Mouse (Mus musculus) heart, embryonic 11.5 days (tissue): ENCODE results near the gene G0s2. TPM values are rescaled to one million over a fixed set of nuclear protein-coding genes. Genes with fewer than 3 reads are reported as not detected.

Source experiments
- ATAC-seq: fragments of 200-750 bp; cut with Nextera tagmentation; replicated peaks from 2 replicates; pipeline ENCODE4 v1.8.0; 2017; ENCODE audit warnings: moderate library complexity; ENCODE audit not compliant: insufficient number of reproducible peaks, low FRiP score, low TSS enrichment
- H3K27ac ChIP-seq: fragments of 300-500 bp; sonication (generic); 2 replicates; pipeline ENCODE4 v1.5.1; 2014; ENCODE audit warnings: mild to moderate bottlenecking, low read depth, low read length
- H3K27me3 ChIP-seq: fragments of 300-500 bp; sonication (generic); 2 replicates; pipeline ENCODE4 v1.6.1; 2014; ENCODE audit warnings: mild to moderate bottlenecking, low read length, mixed read lengths; ENCODE audit not compliant: control insufficient read depth, insufficient read depth
- H3K36me3 ChIP-seq: fragments of 300-500 bp; sonication (generic); 2 replicates; pipeline ENCODE4 v1.6.1; 2014; ENCODE audit warnings: mild to moderate bottlenecking, low read length, moderate library complexity, mixed read lengths; ENCODE audit not compliant: control insufficient read depth, insufficient read depth
- H3K4me1 ChIP-seq: fragments of 300-500 bp; sonication (generic); 2 replicates; pipeline ENCODE4 v1.6.1; 2014; ENCODE audit warnings: low read length; ENCODE audit not compliant: control insufficient read depth, insufficient read depth
- H3K4me2 ChIP-seq: fragments of 300-500 bp; sonication (generic); 2 replicates; pipeline ENCODE4 v1.6.1; 2014; ENCODE audit warnings: mild to moderate bottlenecking, moderate library complexity
- H3K4me3 ChIP-seq: fragments of 300-500 bp; sonication (generic); 2 replicates; pipeline ENCODE4 v1.5.1; 2014; ENCODE audit warnings: low read depth, low read length
- H3K9ac ChIP-seq: fragments of 300-500 bp; sonication (generic); 2 replicates; pipeline ENCODE4 v1.6.1; 2014; ENCODE audit warnings: mild to moderate bottlenecking, low read depth, low read length, moderate library complexity
- H3K9me3 ChIP-seq: fragments of 300-500 bp; sonication (generic); replicated peaks from 2 replicates; pipeline ENCODE4 v1.6.1; 2016; ENCODE audit warnings: low read length; ENCODE audit not compliant: control insufficient read depth
- WGBS: fragments of 180-500 bp; shearing (Covaris S2); extraction: QIAGEN DNeasy Blood & Tissue Kit; methylation state at CpG from one replicate; pipeline ENCODE4 v1.1.7; 2014; ENCODE audit not compliant: insufficient replicate concordance; 5-methylcytosine and 5-hydroxymethylcytosine counted together
- polyA plus RNA-seq: library from polyadenylated mRNA; unstranded; fragments of >200 nt; fragmentation: Nextera tagmentation; extraction: Ambion mirVana; gene quantifications from 2 replicates; pipeline ENCODE4 v1.2.1, GENCODE M21; 2014

Gene G0s2
- polyA plus RNA-seq, 1 experiment from 2014 or later = 45.3 TPM

DNA sequence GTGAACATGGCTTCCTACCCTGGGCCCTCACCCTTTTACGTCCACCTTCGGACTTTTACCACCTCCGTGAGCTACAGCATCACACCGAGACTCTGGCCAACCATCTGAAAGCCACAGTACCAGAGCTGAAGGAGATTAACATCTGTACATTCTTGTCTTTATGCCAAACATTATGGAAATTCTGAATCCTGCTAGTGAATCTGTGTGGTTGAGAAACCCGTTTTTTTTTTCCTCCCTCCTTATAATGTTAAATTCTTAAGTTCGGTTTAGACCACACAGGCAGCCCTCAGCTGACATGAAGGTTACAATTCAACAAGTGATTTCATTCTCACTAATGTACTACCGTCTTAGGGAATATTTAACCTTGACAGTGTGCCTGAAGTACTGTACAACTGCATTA, 38.1 kb downstream of the G0s2 start:
- ATAC-seq = no peak
- 85% methylated on average over 7 of the region's 7 CpGs for WGBS
- H3K36me3 ChIP-seq = no peaks in the 10 kb centered on the region
- no peaks in the 10 kb centered on the region for H3K9me3 ChIP-seq
- H3K4me2 ChIP-seq = no peak overlapping the region
- H3K27ac ChIP-seq = no peak overlapping the region
- no peaks in the 10 kb centered on the region for H3K27me3 ChIP-seq
- no peak overlapping the region for H3K9ac ChIP-seq
- H3K4me3 ChIP-seq = no peak overlapping the region
- no peaks in the 10 kb centered on the region for H3K4me1 ChIP-seq

- no peaks in the 10 kb centered on the region for H3K36me3 ChIP-seq
- H3K4me3 ChIP-seq = no peak overlapping the region
- WGBS = 80% methylated on average over 2 of the region's 2 CpGs
- H3K4me2 ChIP-seq = no peak overlapping the region
- no peaks in the 10 kb centered on the region for H3K4me1 ChIP-seq
- H3K9me3 ChIP-seq = no peaks in the 10 kb centered on the region
- no peak for ATAC-seq
- H3K27ac ChIP-seq = no peak overlapping the region
- no peaks in the 10 kb centered on the region for H3K27me3 ChIP-seq
- no peak overlapping the region for H3K9ac ChIP-seq
Measured at GRCm38 (mm10) chr1:193234130-193234645, 38.8 kb downstream of the G0s2 start.

DNA sequence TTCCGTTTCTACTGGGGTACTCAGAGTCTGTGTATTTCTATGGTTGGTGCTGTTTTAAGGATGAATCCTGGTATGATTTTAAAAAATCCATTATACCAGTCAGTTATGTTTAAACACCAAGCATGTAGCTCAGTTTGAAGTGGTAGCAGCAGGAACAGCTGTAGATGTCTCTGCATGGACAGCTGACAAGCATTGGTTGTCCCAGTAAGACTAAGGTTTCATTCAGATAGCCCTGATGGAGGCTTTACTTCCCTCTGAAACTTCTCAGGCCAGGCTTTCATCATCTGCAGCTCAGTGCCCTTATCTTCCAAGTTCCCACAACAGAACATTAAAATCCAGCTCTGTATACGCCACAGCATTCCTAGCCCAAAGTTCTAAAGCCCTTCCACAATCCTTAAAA, 40.3 kb downstream of the G0s2 start:
- no peak for ATAC-seq
- 75% methylated on average over 2 of the region's 2 CpGs for WGBS
- H3K9ac ChIP-seq = no peak overlapping the region

GRCm38 (mm10) chr1:193230935-193231334, 42.1 kb downstream of the G0s2 start:
- ATAC-seq = no peak
- Histone ChIP-seq H3K4me3 (no peak overlapping the region), H3K9me3 (no peaks in the 10 kb centered on the region), H3K4me1 (no peaks in the 10 kb centered on the region), H3K36me3 (no peaks in the 10 kb centered on the region), H3K27ac (no peak overlapping the region), H3K4me2 (no peak overlapping the region), H3K27me3 (no peaks in the 10 kb centered on the region), H3K9ac (no peak overlapping the region)
- WGBS = 48% methylated on average over 5 of the region's 5 CpGs

More for the DNA sequence above, 40.3 kb downstream of the G0s2 start:
- no peaks in the 10 kb centered on the region for H3K4me1 ChIP-seq
- no peak overlapping the region for H3K4me3 ChIP-seq
- H3K27ac ChIP-seq = no peak overlapping the region
- H3K9me3 ChIP-seq = no peaks in the 10 kb centered on the region
- H3K36me3 ChIP-seq = no peaks in the 10 kb centered on the region
- H3K27me3 ChIP-seq = no peaks in the 10 kb centered on the region
- H3K4me2 ChIP-seq = no peak overlapping the region

GRCm38 (mm10) chr1:193230531-193230930, 42.5 kb downstream of the G0s2 start:
- H3K27me3 ChIP-seq = no peaks in the 10 kb centered on the region
- H3K4me3 ChIP-seq = no peak overlapping the region
- no peaks in the 10 kb centered on the region for H3K36me3 ChIP-seq
- no peak overlapping the region for H3K27ac ChIP-seq
- no peak overlapping the region for H3K9ac ChIP-seq
- H3K9me3 ChIP-seq = no peaks in the 10 kb centered on the region
- ATAC-seq = no peak
- WGBS = 62% methylated on average over 3 of the region's 3 CpGs
- H3K4me2 ChIP-seq = no peak overlapping the region
- H3K4me1 ChIP-seq = no peaks in the 10 kb centered on the region

DNA sequence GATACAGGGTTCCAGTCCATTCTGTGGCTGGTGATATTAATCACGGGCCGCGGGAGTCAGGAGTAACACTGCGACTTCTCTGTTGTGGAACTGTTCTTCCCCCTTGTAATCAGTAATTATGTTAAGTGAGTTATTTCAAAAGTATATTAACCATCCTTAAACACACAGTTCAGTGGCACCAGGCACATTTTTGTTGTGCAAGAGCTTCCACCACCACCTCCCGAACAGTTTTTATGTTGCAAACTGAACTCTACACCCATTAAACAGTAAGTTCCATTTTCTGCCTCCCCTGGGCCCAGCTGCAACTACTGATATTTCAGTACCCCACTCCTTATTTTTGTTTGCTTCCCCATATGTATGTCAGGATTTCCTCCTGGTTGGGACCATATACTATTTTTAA, 43.4 kb downstream of the G0s2 start:
- Histone ChIP-seq H3K9ac (no peak overlapping the region), H3K27me3 (no peaks in the 10 kb centered on the region), H3K9me3 (no peaks in the 10 kb centered on the region), H3K4me2 (no peak overlapping the region), H3K4me3 (no peak overlapping the region), H3K27ac (no peak overlapping the region), H3K4me1 (no peaks in the 10 kb centered on the region), H3K36me3 (no peaks in the 10 kb centered on the region)
- WGBS = 87% methylated on average over 5 of the region's 5 CpGs
- ATAC-seq = no peak

DNA sequence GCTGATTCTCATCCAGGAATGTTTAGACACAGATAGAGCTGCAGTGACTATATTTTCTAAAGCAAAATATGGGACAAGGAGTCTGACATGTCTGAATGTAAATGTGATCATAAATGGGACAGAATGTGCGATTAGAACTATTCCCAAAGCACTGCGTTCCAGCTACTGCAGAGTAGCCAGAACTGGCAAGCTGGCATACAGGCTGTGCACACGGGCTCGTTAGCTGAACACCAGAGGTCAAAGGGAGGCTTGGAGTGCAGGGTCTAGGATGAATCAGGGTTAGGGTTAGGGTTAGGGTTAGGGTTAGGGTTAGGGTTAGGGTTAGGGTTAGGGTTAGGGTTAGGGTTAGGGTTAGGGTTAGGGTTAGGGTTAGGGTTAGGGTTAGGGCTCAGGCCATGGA, 45.5 kb downstream of the G0s2 start:
- H3K4me3 ChIP-seq = no peak overlapping the region
- H3K9ac ChIP-seq = no peak overlapping the region
- H3K36me3 ChIP-seq = no peaks in the 10 kb centered on the region
- H3K27ac ChIP-seq = no peak overlapping the region
- ATAC-seq = no peak
- no peaks in the 10 kb centered on the region for H3K4me1 ChIP-seq
- no peak overlapping the region for H3K4me2 ChIP-seq
- WGBS = 87% methylated on average over 4 of the region's 4 CpGs
- no peaks in the 10 kb centered on the region for H3K27me3 ChIP-seq
- no peaks in the 10 kb centered on the region for H3K9me3 ChIP-seq

DNA sequence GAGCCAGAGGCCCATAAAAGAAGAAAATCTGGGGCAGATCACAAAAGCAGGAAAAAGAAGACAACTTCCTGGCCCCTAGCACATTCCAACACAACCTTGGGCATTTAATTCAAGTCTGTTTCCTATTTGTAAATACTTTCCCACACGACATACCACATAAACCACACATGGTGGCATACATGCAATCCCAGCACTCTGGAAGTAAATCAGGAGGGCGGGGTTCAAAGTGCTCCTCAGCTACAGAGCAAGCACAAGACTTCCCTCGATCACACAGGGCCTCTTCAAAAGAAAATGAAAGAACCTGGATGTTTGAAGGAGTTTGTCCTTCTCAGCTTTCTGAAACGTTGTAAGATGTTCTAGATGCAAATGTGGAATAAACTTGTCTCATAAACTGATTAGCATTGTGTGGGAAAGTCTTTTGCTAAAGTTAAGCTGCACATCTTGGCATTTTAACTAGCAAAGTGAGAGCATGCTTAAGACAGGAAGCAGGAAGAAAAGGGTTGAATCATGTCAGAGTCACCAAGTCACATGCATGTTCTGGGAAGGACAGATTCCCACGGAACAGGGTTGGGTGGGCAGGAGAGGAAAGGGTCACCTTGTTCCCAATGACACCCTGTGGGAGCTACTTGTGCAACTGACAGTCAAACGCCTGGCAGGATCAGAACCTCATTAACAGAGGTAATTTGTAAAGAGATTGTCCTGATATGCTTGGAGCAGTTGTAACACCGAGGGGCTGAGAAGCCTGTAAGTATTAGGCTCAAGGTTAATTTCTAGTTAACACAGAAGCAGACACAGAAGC, 46.1 kb downstream of the G0s2 start:
- no peaks in the 10 kb centered on the region for H3K4me1 ChIP-seq
- ATAC-seq = no peak
- no peak overlapping the region for H3K9ac ChIP-seq
- H3K4me2 ChIP-seq = no peak overlapping the region
- no peaks in the 10 kb centered on the region for H3K9me3 ChIP-seq
- no peak overlapping the region for H3K27ac ChIP-seq
- H3K4me3 ChIP-seq = no peak overlapping the region
- 42% methylated on average over 7 of the region's 7 CpGs for WGBS
- no peaks in the 10 kb centered on the region for H3K27me3 ChIP-seq
- H3K36me3 ChIP-seq = no peaks in the 10 kb centered on the region

GRCm38 (mm10) chr1:193226114-193226513, 46.9 kb downstream of the G0s2 start:
- Histone ChIP-seq H3K27ac (no peak overlapping the region), H3K4me2 (no peak overlapping the region), H3K9ac (no peak overlapping the region), H3K9me3 (no peaks in the 10 kb centered on the region), H3K4me3 (no peak overlapping the region), H3K36me3 (no peaks in the 10 kb centered on the region), H3K27me3 (no peaks in the 10 kb centered on the region), H3K4me1 (no peaks in the 10 kb centered on the region)
- 83% methylated on average over 4 of the region's 4 CpGs for WGBS
- ATAC-seq = no peak
